Comparison of ENCODE assay signal across 8 mouse cellular contexts in genomic region chr1:165091721-165092120, GRCm38 (mm10).
A peak's percentile ranks its signal among the peaks of the same experiment; 100 is the strongest.
DNase-seq lines count a peak whose midpoint lies in the region; ATAC-seq and TF ChIP-seq lines count a peak whose summit lies in the region.

No protein-coding gene starts in this region.

- no peaks in the 10 kb centered on the region for H3K36me3 ChIP-seq in lung, embryonic 14.5 days (ENCODE audit: insufficient read depth)
- no peaks in the 10 kb centered on the region for H3K36me3 ChIP-seq in liver, postnatal 0 days (replicated peaks; ENCODE audit: insufficient read depth, low read length)

- no peak overlapping the region for H3K27ac ChIP-seq in lung, embryonic 14.5 days (ENCODE audit: low read depth)
- peak overlapping the region; percentile 70 for H3K27ac ChIP-seq in layer of hippocampus, adult 2 months
- H3K27ac ChIP-seq in liver, postnatal 0 days (ENCODE audit: low read depth) = no peak overlapping the region

- DNase-seq in lung, embryonic 14.5 days = peak; percentile 26
- DNase-seq in lung, postnatal 36 days = no peak
- DNase-seq in cerebellum, adult 9-10 months = peak; percentile 32
- DNase-seq in frontal cortex, postnatal 10 days (ENCODE audit: low spot score in 2 of 2) = peak; percentile 79 to 82
- DNase-seq in layer of hippocampus, adult 2 months (ENCODE audit: low spot score in 2 of 2) = peak; percentile 70 to 74
- DNase-seq in liver, postnatal 0 days = peak; percentile 36
- peak; percentile 86 for DNase-seq in right cerebral cortex, postnatal 25 days
- no peak for DNase-seq in gastrocnemius, postnatal 10 days

- no peak for TF ChIP-seq EP300 in liver, postnatal 0 days (IDR thresholded peaks at IDR 0.05; ENCODE audit: low read depth)

- peak overlapping the region; percentile 44 for H3K4me2 ChIP-seq in lung, embryonic 14.5 days
- peak overlapping the region; percentile 15; the same call in 1 of the 2 replicates for H3K4me2 ChIP-seq in liver, postnatal 0 days (ENCODE audit: low read depth, low read length)

- H3K4me1 ChIP-seq in lung, embryonic 14.5 days (ENCODE audit: insufficient read depth) = no peaks in the 10 kb centered on the region
- 0 out of 2 replicates have a peak, but pooled peaks cover 5% of the 10 kb centered on the region for H3K4me1 ChIP-seq in liver, postnatal 0 days (ENCODE audit: insufficient read depth)

- 9% methylated on average over 15 of the region's 15 CpGs for WGBS in lung, embryonic 14.5 days
- 15% methylated on average over 15 of the region's 15 CpGs for WGBS in liver, postnatal 0 days (ENCODE audit: insufficient replicate concordance)

- no peak for TF ChIP-seq CTCF in lung, embryonic 14.5 days (IDR thresholded peaks at IDR 0.05; ENCODE audit: low read depth)
- no peak for TF ChIP-seq CTCF in layer of hippocampus, adult 2 months (conservative IDR thresholded peaks at IDR 0.05)
- no peak for TF ChIP-seq CTCF in liver, postnatal 0 days (IDR thresholded peaks at IDR 0.05; ENCODE audit: low read depth)

- H3K9ac ChIP-seq in lung, embryonic 14.5 days = no peak overlapping the region
- H3K9ac ChIP-seq in liver, postnatal 0 days (replicated peaks) = no peak overlapping the region

- no peaks in the 10 kb centered on the region for H3K9me3 ChIP-seq in lung, embryonic 14.5 days (ENCODE audit: low read depth, low read length)
- no peaks in the 10 kb centered on the region for H3K9me3 ChIP-seq in liver, postnatal 0 days (ENCODE audit: low read length)

- H3K4me3 ChIP-seq in lung, embryonic 14.5 days (ENCODE audit: low read depth, low read length) = no peak overlapping the region; the same call in 1 of the 2 replicates
- peak overlapping the region; percentile 17; the same call in 1 of the 2 replicates for H3K4me3 ChIP-seq in layer of hippocampus, adult 2 months
- no peak overlapping the region for H3K4me3 ChIP-seq in liver, postnatal 0 days (ENCODE audit: low read depth, low read length)

- ATAC-seq in lung, embryonic 14.5 days (ENCODE audit: insufficient read depth) = peak; percentile 49; the same call in 1 of the 2 replicates
- no peak for ATAC-seq in liver, postnatal 0 days

- H3K27me3 ChIP-seq in lung, embryonic 14.5 days (ENCODE audit: insufficient read depth, low read length) = no peaks in the 10 kb centered on the region
- no peaks in the 10 kb centered on the region for H3K27me3 ChIP-seq in liver, postnatal 0 days (ENCODE audit: insufficient read depth, low read length)

Comparison
In these comparisons a context has a peak if more than half of its experiments do, and no peak if none do; other contexts are left out.
1. DNase-seq: peak in lung, embryonic 14.5 days (single experiment), cerebellum, adult 9-10 months (single experiment), frontal cortex, postnatal 10 days (2 of 2), layer of hippocampus, adult 2 months (2 of 2), liver, postnatal 0 days (single experiment) and right cerebral cortex, postnatal 25 days (single experiment); none in lung, postnatal 36 days (single experiment) and gastrocnemius, postnatal 10 days (single experiment).